Mouse (Mus musculus): ENCODE results near the gene Tbc1d14.

The Tbc1d14 gene

DNA sequence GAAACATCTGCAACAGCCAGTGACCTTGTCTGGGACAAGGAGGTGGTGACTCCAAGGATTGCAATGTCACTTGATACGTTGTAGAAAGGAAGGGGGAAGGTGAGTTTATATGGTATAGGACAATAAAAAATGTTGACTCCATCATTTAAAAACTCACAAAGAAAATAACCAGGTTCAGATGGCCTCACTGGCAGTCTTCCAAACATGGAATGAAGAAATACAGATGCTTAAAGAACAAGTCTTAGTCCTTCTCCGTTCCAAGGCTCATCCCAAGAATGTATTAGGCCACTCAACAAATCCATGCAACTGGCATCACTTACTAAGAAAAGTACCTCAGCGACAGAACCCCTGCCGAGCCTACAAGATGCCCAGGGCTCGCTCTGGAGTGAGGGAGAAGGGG, 38.6 kb downstream of the Tbc1d14 start:
- no peak for DNase-seq (ENCODE audit: low read depth, low spot score)

- DNase-seq (ENCODE audit: low read depth, low spot score), result peak; percentile 72
These were observed 39.2 kb downstream of the Tbc1d14 start for GRCm38 (mm10) chr5:36553886-36554285.

DNA sequence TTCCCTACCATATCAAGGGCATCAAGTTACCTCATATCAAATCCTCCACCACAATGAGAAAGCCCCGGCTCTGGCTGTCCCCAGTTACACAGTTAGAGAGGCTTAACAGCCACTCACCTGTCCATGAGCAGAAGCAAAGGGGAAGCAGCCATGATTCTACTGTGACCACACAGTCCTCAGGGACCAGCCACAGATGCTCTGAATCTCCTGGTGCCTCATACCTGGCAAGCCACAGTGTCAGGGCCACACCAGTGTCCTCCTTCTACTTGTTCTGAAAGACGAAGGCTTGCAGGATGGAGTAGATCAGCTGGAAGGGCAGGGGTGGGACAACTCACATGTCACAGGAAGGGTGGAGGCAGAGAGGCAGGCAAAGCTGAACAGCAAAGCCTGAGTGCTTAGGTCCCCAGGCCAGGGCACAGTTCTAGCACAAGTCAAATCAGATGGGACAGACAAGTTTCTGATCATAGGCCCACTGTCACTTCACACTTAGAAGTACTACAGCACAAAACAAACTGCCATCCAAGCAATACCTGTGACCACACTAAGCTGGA, 39.9 kb downstream of the Tbc1d14 start:
- peak; percentile 60 for DNase-seq (ENCODE audit: low read depth, low spot score)

DNA sequence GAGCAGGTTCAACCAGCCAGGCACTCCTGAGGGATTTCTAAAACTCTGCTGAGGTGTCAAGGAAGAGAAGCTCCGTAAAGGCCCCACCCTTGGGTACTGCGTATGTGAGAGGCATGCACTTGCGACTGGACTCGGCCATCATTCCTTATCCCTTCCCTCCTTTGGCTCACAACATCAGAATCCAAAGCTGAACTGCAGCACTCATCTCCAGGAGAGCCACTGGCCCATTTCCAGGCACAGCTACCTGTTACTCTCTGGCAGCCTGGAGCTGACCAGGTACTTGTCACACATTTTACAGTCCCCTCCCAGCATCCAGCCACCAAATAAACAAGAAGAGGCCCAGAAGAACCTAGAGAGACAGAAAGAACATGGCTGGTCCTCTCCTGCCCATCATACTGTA, 40.7 kb downstream of the Tbc1d14 start:
- DNase-seq (ENCODE audit: low read depth, low spot score), result no peak

DNA sequence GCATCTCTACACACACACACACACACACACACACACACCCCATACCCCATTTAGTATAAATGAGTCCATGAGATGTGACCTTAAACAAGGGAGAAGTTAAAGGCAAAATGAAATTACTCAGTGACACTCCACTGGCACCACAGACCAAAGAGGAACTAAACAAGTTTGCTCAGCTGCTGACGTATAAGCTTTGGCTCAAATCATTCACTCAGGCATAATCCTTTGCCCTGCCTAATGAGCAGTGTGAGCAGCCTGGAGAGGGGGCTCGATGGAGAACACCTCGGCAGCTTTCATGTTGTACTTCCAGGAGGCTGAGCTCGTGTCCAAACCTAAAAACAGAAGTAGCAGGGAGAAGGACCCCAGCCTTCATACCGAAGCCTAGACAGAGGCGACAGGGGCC, 43.8 kb downstream of the Tbc1d14 start:
- no peak for DNase-seq (ENCODE audit: low read depth, low spot score)

- DNase-seq (ENCODE audit: low read depth, low spot score), result no peak
These were observed 48.3 kb downstream of the Tbc1d14 start for GRCm38 (mm10) chr5:36544765-36545164.

GRCm38 (mm10) chr5:36540928-36541327, 52.1 kb downstream of the Tbc1d14 start:
- DNase-seq (ENCODE audit: low read depth, low spot score), result no peak

DNA sequence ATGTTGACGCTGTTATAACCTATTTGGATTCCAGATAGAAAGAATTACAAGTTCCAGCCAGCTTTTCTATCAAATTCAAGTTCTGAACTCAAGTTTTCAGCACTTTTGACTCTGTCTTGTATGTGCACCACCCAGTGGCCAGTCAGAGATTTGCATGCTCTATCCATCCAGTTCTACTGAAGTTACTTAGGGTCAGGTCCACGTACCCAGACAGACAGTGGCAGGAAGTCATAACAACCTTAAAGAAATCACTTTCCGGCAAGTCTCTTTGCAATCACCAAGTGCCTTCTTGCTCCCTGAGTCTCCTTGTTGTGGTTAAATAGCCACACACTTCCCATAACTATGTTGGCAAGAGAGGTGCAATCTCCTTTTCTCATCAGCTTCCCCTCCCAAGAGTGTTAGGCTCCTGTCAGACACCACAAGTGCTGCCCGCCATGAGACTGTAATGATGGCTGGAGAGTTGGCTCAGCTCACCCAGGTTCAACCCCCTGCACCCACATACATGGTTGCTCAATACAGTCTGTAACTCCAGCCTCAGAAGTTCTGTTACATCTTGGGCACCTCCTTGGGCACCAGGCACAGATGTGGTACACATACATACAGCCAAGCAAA, 54.4 kb downstream of the Tbc1d14 start:
- DNase-seq (ENCODE audit: low read depth, low spot score), result peak; percentile 87

GRCm38 (mm10) chr5:36536424-36536823, 56.7 kb downstream of the Tbc1d14 start:
- no peak for DNase-seq (ENCODE audit: low read depth, low spot score)

GRCm38 (mm10) chr5:36535438-36536176, 57.5 kb downstream of the Tbc1d14 start:
- no peak for DNase-seq (ENCODE audit: low read depth, low spot score)

DNA sequence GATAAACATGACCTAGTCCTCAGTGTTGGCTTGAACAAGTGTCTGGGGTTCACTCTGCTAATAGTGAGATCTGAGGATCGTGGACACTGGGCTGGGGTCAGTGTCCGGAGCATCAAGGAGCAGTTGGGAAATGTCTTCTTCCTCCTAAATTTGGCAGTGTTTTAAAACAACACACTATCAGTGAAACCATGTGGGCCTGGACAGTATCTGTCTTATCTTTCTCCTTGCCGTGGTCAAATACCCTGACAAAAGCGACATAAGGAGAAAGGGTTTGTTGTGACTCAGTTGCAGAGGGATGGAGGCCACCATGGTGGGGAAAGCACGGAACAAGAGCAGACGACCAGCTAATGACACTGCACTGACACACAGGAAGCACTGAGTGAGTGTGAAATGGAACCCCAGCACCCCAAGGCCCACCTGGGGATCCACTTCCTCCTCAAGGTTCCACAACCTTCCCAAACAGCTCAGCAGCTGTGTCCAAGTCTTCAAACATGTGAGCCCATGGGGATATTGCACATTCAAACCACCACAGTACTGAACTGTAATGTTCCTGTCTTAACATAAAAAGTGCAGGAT, 58.5 kb downstream of the Tbc1d14 start:
- no peak for DNase-seq (ENCODE audit: low read depth, low spot score)

DNA sequence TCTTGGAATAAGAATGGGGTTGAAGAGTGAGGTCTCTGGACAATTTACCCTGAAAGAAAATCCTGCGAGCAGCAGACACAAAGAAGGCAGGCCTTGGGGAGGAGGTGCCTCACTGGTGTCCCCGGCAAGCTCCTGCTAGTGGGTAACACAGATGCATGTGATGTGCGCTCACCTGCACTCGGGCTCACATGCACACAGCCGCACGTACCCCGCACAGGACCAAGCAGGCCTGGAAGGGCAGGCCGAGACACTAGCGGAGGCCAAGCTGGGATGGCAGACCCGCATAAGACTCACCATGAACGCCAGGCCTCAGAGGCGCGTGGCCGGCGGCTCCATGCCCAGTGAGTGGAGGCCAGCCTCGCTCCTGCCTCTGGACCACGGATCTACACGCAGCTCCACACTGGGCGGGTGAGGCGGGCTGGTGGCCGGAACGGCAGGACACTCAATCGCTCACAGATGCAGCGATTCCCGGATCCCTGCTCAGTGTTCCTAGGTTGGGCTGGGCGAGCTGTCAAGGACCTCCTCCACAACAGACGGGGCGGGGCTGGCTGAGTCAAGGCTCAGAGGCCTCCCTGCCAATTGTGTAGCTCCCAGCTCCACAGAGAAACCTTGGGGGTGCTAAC, 62.8 kb downstream of the Tbc1d14 start:
- peak; percentile 57 for DNase-seq (ENCODE audit: low read depth, low spot score)

DNA sequence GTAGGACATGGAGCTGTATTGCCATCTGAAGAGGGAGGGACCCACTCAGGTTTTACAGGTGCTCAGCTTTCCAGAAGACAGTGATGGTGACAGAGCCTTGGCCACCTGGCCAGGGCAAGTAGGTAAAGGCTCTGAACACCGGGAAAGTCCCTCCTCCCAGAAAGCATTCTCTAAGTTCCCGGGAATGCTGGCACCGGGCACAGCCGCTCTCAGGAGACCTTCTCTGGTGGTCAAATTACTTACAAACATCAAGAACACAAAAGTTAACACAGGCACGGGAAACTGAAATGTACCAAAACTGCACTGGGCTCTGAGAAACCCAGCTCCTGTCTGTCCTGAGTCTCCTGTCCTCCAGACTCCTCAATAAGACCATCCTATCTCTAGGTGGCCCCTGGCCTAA, 63.4 kb downstream of the Tbc1d14 start:
- DNase-seq (ENCODE audit: low read depth, low spot score), result no peak

DNA sequence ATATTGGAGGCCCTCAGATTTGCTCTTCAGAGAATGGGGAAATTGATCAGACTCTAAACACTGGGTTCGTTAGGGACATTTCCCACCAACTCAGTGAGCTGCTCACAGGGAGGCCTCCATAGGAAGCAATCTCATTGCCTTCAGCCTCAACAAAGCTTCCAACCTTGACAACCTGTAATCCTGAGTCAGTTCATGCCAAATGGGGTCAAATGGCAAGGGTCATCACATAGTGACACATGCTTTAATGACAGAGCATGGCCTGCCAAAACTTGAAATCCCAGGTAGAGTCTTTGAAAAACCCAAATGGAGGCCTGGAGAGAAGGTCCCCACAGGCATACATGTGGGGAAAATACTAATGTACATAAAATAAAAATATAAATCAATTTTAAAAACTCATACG, 66.2 kb downstream of the Tbc1d14 start:
- DNase-seq (ENCODE audit: low read depth, low spot score), result no peak

- DNase-seq (ENCODE audit: low read depth, low spot score), result peak; percentile 27
These were observed 66.8 kb downstream of the Tbc1d14 start for GRCm38 (mm10) chr5:36526274-36526673.

DNA sequence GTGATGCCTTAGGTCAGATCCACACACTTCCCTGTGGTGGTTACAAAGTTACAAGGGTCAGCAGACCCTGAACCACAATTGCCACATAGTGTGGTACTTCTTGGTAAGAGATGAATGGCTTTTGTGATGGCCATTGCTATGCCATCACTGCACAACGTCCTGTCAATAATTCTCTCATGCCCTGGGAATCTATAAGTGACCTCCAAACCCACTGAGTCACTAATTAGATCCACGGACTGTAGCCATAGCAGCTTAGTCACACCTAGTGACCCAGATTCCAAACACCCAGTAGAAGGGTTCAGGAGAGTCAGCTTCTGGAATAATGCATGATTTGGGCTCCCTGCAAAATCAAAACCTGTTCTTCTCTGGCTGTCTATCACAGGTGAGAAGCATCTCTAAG, 67.9 kb downstream of the Tbc1d14 start:
- no peak for DNase-seq (ENCODE audit: low read depth, low spot score)

DNA sequence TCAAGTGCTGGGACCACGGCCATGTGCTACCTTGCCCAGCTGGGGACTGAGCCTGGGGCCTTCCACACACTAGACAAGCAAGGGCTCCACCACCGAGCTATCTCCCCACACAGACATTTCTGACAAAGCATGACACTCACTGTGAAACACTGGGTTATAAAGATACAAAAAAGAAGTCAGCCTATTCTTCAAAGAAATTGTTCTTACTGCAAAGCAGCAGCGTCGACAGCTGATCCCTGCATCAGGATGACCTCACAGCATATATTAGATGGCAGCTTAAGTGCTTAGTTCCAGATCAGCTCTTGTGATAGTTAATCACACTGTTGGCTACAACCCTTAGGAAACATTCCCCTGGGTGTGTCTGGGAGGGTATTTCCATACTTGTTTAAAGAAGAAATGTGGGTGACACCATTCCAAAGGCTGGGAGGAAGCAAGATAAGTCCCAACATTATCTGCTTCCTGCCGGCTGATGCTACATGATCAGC, 69.8 kb downstream of the Tbc1d14 start:
- DNase-seq (ENCODE audit: low read depth, low spot score), result no peak

GRCm38 (mm10) chr5:36522782-36523181, 70.3 kb downstream of the Tbc1d14 start:
- no peak for DNase-seq (ENCODE audit: low read depth, low spot score)

DNA sequence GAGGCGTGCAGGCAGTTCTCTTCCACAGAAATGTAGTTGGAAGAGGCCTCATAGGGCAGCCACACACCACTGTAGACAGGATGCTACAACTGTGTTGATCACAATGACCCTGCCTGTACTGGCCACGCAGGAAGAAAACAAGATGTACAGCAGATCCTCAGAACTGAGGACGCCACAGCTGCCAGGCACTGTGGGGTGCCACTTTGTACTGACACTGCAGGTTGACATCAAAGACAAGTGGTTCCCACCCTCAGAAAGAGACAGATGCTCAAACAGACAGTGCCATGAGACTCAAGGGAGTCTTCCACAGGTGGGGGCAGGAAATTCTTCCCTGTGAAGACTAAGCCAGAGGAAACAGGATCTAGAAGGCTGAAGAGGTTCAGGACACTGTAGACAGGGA, 73.3 kb downstream of the Tbc1d14 start:
- DNase-seq (ENCODE audit: low read depth, low spot score), result no peak

- no peak for DNase-seq (ENCODE audit: low read depth, low spot score)
These were observed 75.5 kb downstream of the Tbc1d14 start for GRCm38 (mm10) chr5:36517596-36517995.

DNA sequence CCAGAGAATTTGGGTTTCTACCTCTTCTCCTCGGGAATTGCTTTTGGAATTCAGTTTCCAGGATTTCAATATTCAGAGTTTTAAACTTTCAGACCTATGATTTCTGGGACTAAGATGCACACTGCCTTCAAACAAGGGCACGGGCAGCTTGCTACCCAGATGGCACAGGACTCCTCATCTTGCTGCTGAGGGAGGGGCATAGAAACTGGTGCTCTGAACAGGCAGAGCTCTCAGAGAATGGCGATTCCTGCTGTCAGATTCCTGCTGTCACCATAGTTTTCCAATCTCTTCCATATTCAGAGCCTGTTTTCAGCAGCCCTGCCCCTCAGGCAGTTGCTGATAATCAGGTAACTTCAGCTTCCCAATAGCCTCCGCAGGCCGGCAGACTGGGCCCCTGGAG, 77.5 kb downstream of the Tbc1d14 start:
- DNase-seq (ENCODE audit: low read depth, low spot score), result no peak

DNA sequence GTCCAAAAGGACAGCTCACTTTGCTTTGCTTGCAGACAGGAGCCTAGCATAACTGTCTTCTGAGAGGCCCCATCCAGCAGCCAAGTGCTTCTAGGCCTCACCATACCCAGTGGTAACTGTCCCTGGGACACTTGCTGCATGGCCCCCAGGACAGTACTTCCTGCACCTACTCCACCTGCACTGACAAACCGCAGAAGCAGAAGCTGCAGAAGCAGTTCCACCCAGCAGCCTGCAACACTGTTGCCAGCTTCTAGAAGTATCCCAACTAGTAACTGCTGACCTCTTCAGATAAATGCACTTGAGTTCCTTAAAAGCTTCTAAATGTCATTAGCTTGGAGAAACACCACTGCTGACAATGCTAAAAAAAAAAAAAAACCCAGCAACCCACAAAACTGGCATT, 78.0 kb downstream of the Tbc1d14 start:
- DNase-seq (ENCODE audit: low read depth, low spot score), result no peak

Measured in CD4-positive, CD25-positive, alpha-beta regulatory T cell, adult 2 months (primary cell).